Mouse (Mus musculus): ENCODE measurements around the gene Rexo2. TPM values are rescaled to one million over a fixed set of nuclear protein-coding genes. Genes with fewer than 3 reads are reported as not detected.

Rexo2 gene
- total RNA-seq, 2 experiments from 2014 or later: 94.1 to 94.4 TPM

GRCm38 (mm10) chr9:48460720-48461119 lies 19.7 kb downstream of the Rexo2 start:
- DNase-seq (ENCODE audit: low spot score in 2 of 2): no peak
- no peak for TF ChIP-seq CTCF (conservative IDR thresholded peaks at IDR 0.05)
- Histone ChIP-seq H3K27ac (no peak overlapping the region), H3K4me3 (no peak overlapping the region)

- TF ChIP-seq CTCF (conservative IDR thresholded peaks at IDR 0.05): no peak
- no peak overlapping the region for H3K4me3 ChIP-seq
- H3K27ac ChIP-seq: no peak overlapping the region
- no peak for DNase-seq (ENCODE audit: low spot score in 2 of 2)
These were observed 21.0 kb downstream of the Rexo2 start for GRCm38 (mm10) chr9:48459391-48459790.

- TF ChIP-seq CTCF (conservative IDR thresholded peaks at IDR 0.05): peak; percentile 57
- H3K27ac ChIP-seq: no peak overlapping the region
- DNase-seq (ENCODE audit: low spot score in 2 of 2): no peak
- H3K4me3 ChIP-seq: no peak overlapping the region
These were observed 21.5 kb downstream of the Rexo2 start for GRCm38 (mm10) chr9:48458879-48459278.

- H3K4me3 ChIP-seq: no peak overlapping the region
- no peak for TF ChIP-seq CTCF (conservative IDR thresholded peaks at IDR 0.05)
- DNase-seq (ENCODE audit: low spot score in 2 of 2): no peak
- H3K27ac ChIP-seq: no peak overlapping the region
These were observed 24.5 kb downstream of the Rexo2 start for GRCm38 (mm10) chr9:48455961-48456360.

- no peak overlapping the region for H3K4me3 ChIP-seq
- no peak for TF ChIP-seq CTCF (conservative IDR thresholded peaks at IDR 0.05)
- no peak for DNase-seq (ENCODE audit: low spot score in 2 of 2)
- no peak overlapping the region for H3K27ac ChIP-seq
These were observed 30.4 kb downstream of the Rexo2 start for GRCm38 (mm10) chr9:48450066-48450465.

- Histone ChIP-seq H3K27ac (no peak overlapping the region), H3K4me3 (no peak overlapping the region)
- peak in 1 of 2 experiments; percentile 29 for DNase-seq (ENCODE audit: low spot score in 2 of 2)
- peak; percentile 79 for TF ChIP-seq CTCF (conservative IDR thresholded peaks at IDR 0.05)
These were observed 32.6 kb downstream of the Rexo2 start for GRCm38 (mm10) chr9:48447783-48448209.

- Histone ChIP-seq H3K4me3 (no peak overlapping the region), H3K27ac (no peak overlapping the region)
- no peak for TF ChIP-seq CTCF (conservative IDR thresholded peaks at IDR 0.05)
- no peak for DNase-seq (ENCODE audit: low spot score in 2 of 2)
These were observed 35.6 kb downstream of the Rexo2 start for GRCm38 (mm10) chr9:48444821-48445220.

GRCm38 (mm10) chr9:48443873-48444272 lies 36.5 kb downstream of the Rexo2 start:
- TF ChIP-seq CTCF (conservative IDR thresholded peaks at IDR 0.05): no peak
- H3K27ac ChIP-seq: no peak overlapping the region
- DNase-seq (ENCODE audit: low spot score in 2 of 2): no peak
- no peak overlapping the region for H3K4me3 ChIP-seq

GRCm38 (mm10) chr9:48432449-48432848 lies 48.0 kb downstream of the Rexo2 start:
- no peak for DNase-seq (ENCODE audit: low spot score in 2 of 2)
- Histone ChIP-seq H3K27ac (no peak overlapping the region), H3K4me3 (no peak overlapping the region)
- no peak for TF ChIP-seq CTCF (conservative IDR thresholded peaks at IDR 0.05)

- Histone ChIP-seq H3K27ac (no peak overlapping the region), H3K4me3 (no peak overlapping the region)
- DNase-seq (ENCODE audit: low spot score in 2 of 2): no peak
- TF ChIP-seq CTCF (conservative IDR thresholded peaks at IDR 0.05): no peak
These were observed 53.2 kb downstream of the Rexo2 start for GRCm38 (mm10) chr9:48427176-48427575.

- H3K4me3 ChIP-seq: no peak overlapping the region
- TF ChIP-seq CTCF (conservative IDR thresholded peaks at IDR 0.05): peak; percentile 23; the same call in 1 of the 2 replicates
- DNase-seq (ENCODE audit: low spot score in 2 of 2): no peak
- no peak overlapping the region for H3K27ac ChIP-seq
These were observed 57.2 kb downstream of the Rexo2 start for GRCm38 (mm10) chr9:48423256-48423655.

GRCm38 (mm10) chr9:48422382-48422781 lies 58.0 kb downstream of the Rexo2 start:
- Histone ChIP-seq H3K4me3 (no peak overlapping the region), H3K27ac (no peak overlapping the region)
- DNase-seq (ENCODE audit: low spot score in 2 of 2): no peak
- TF ChIP-seq CTCF (conservative IDR thresholded peaks at IDR 0.05): no peak

- DNase-seq (ENCODE audit: low spot score in 2 of 2): no peak
- TF ChIP-seq CTCF (conservative IDR thresholded peaks at IDR 0.05): no peak
- no peak overlapping the region for H3K4me3 ChIP-seq
- no peak overlapping the region for H3K27ac ChIP-seq
These were observed 58.9 kb downstream of the Rexo2 start for GRCm38 (mm10) chr9:48421561-48421960.

GRCm38 (mm10) chr9:48421029-48421428 lies 59.4 kb downstream of the Rexo2 start:
- TF ChIP-seq CTCF (conservative IDR thresholded peaks at IDR 0.05): no peak
- Histone ChIP-seq H3K27ac (no peak overlapping the region), H3K4me3 (no peak overlapping the region)
- no peak for DNase-seq (ENCODE audit: low spot score in 2 of 2)

GRCm38 (mm10) chr9:48420437-48420836 lies 60.0 kb downstream of the Rexo2 start:
- DNase-seq (ENCODE audit: low spot score in 2 of 2): no peak
- H3K27ac ChIP-seq: no peak overlapping the region
- no peak for TF ChIP-seq CTCF (conservative IDR thresholded peaks at IDR 0.05)
- no peak overlapping the region for H3K4me3 ChIP-seq

All from layer of hippocampus, adult 2 months (tissue).